Mouse (Mus musculus): ENCODE measurements at regions not wholly inside any gene's neighbourhood (a gene's known extent, or its start where the extent isn't known, plus 50 kb on each side); places are given as distances from the start of the nearest gene placed in this dataset.

DNA sequence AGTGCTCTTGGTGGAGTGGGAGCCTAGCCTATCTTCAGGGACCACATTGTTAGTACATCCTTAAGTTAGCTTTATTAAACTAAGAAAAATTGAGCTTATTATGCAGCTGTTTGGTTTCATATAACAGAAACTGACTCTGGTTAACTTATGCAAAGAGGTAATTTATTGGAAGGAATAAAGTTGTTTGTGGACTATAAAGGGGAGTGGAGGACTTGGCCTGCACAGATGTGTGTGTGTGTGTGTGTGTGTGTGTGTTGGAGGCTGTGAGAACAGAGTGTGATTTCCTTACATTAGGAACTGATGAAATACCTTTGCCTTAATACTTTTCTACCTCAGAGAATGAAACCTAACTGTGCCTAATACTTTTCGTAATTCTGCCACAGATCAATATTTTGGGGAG lies 1400.7 kb downstream of the Slc22a22 start:
- Histone ChIP-seq H3K4me2 (ENCODE audit: insufficient read depth, low read depth, poor library complexity, severe bottlenecking) (no peak overlapping the region), H3K36me3 (replicated peaks in 1 of 2; ENCODE audit: control insufficient read depth in 1 of 2, insufficient read depth in 1 of 2, low read length in 1 of 2) (no peaks in the 10 kb centered on the region), H3K9ac (ENCODE audit: insufficient read depth, low read depth) (no peak overlapping the region), H3K4me1 (ENCODE audit: control insufficient read depth in 1 of 2, insufficient read depth in 2 of 2) (no peaks in the 10 kb centered on the region), H3K9me3 (replicated peaks; ENCODE audit: low read length) (no peaks in the 10 kb centered on the region), H3K27ac (ENCODE audit: insufficient read depth, low read depth) (no peak overlapping the region), H3K79me2 (replicated peaks; ENCODE audit: control insufficient read depth, extremely low read depth, insufficient read depth, poor library complexity, severe bottlenecking) (no peaks in the 10 kb centered on the region), H3K4me3 (replicated peaks in 1 of 3; ENCODE audit: low read depth in 2 of 3, low read length in 2 of 3, poor library complexity in 1 of 3) (no peak overlapping the region), H3K27me3 (replicated peaks) (no peaks in the 10 kb centered on the region)
- DNase-seq (ENCODE audit: extremely low read depth) = no peak
- TF ChIP-seq ETS1 (conservative IDR thresholded peaks at IDR 0.05; ENCODE audit: low read depth, low read length) (no peak), JUND (conservative IDR thresholded peaks at IDR 0.05; ENCODE audit: low read depth, low read length) (no peak), POLR2A (IDR thresholded peaks at IDR 0.05; ENCODE audit: low read depth, low read length) (no peak), USF1 (IDR thresholded peaks at IDR 0.05; ENCODE audit: low read depth, low read length) (no peak), CTCF (conservative IDR thresholded peaks at IDR 0.05 in 1 of 2, IDR thresholded peaks at IDR 0.05 in 1 of 2; ENCODE audit: low read depth in 2 of 2, low read length in 2 of 2) (no peak), RCOR1 (conservative IDR thresholded peaks at IDR 0.05; ENCODE audit: low read depth, low read length) (no peak), ZMIZ1 (IDR thresholded peaks at IDR 0.05; ENCODE audit: low read depth, low read length) (no peak), E2F4 (IDR thresholded peaks at IDR 0.05; ENCODE audit: insufficient replicate concordance, low read depth, low read length) (no peak), POLR2AphosphoS2 (IDR thresholded peaks at IDR 0.05; ENCODE audit: low read depth, low read length) (no peak), GABPA (IDR thresholded peaks at IDR 0.05; ENCODE audit: insufficient replicate concordance, low read depth, low read length) (no peak)
- in situ Hi-C loops (cut with MboI; ENCODE audit: low pct_ligation_motif_present, low pct_unique_long_range_greater_than_20kb, low sequenced_read_pairs) = no loop called here
- dilution Hi-C loops (cut with MboI; ENCODE audit: extremely low pct_ligation_motif_present, extremely low pct_unique_long_range_greater_than_20kb, low sequenced_read_pairs) = no loop called here

- no peaks in the 10 kb centered on the region for H3K4me1 ChIP-seq (ENCODE audit: control insufficient read depth in 1 of 2, insufficient read depth in 2 of 2)
- H3K27ac ChIP-seq (ENCODE audit: insufficient read depth, low read depth) = no peak overlapping the region
- dilution Hi-C loops (cut with MboI; ENCODE audit: extremely low pct_ligation_motif_present, extremely low pct_unique_long_range_greater_than_20kb, low sequenced_read_pairs) (no loop called here), in situ Hi-C loops (cut with MboI; ENCODE audit: low pct_ligation_motif_present, low pct_unique_long_range_greater_than_20kb, low sequenced_read_pairs) (loop anchor here (25.0 kb wide), 4 partner anchors 268 to 1443 kb away; no protein-coding TSS in a partner anchor)
- no peak overlapping the region for H3K9ac ChIP-seq (ENCODE audit: insufficient read depth, low read depth)
- H3K36me3 ChIP-seq (replicated peaks in 1 of 2; ENCODE audit: control insufficient read depth in 1 of 2, insufficient read depth in 1 of 2, low read length in 1 of 2) = no peaks in the 10 kb centered on the region
- H3K4me3 ChIP-seq (replicated peaks in 1 of 3; ENCODE audit: low read depth in 2 of 3, low read length in 2 of 3, poor library complexity in 1 of 3) = no peak overlapping the region
- TF ChIP-seq ETS1 (conservative IDR thresholded peaks at IDR 0.05; ENCODE audit: low read depth, low read length) (no peak), KAT2A (IDR thresholded peaks at IDR 0.05; ENCODE audit: insufficient replicate concordance, low read length) (no peak), BHLHE40 (IDR thresholded peaks at IDR 0.05; ENCODE audit: low read depth, low read length) (no peak), ZC3H11A (IDR thresholded peaks at IDR 0.05; ENCODE audit: low read depth, low read length) (no peak), MXI1 (IDR thresholded peaks at IDR 0.05; ENCODE audit: low read depth, low read length) (no peak), USF1 (IDR thresholded peaks at IDR 0.05; ENCODE audit: low read depth, low read length) (no peak), ZNF384 (IDR thresholded peaks at IDR 0.05; ENCODE audit: low read depth, low read length) (no peak), CTCF (conservative IDR thresholded peaks at IDR 0.05 in 1 of 2, IDR thresholded peaks at IDR 0.05 in 1 of 2; ENCODE audit: low read depth in 2 of 2, low read length in 2 of 2) (no peak), SMC3 (IDR thresholded peaks at IDR 0.05; ENCODE audit: low read depth, low read length) (no peak), GABPA (IDR thresholded peaks at IDR 0.05; ENCODE audit: insufficient replicate concordance, low read depth, low read length) (no peak), UBTF (IDR thresholded peaks at IDR 0.05; ENCODE audit: low read depth, low read length) (no peak), POLR2A (IDR thresholded peaks at IDR 0.05; ENCODE audit: low read depth, low read length) (no peak), RCOR1 (conservative IDR thresholded peaks at IDR 0.05; ENCODE audit: low read depth, low read length) (no peak), MEF2A (IDR thresholded peaks at IDR 0.05; ENCODE audit: borderline replicate concordance, low read depth, low read length) (no peak), PAX5 (IDR thresholded peaks at IDR 0.05; ENCODE audit: low read length) (no peak), ZMIZ1 (IDR thresholded peaks at IDR 0.05; ENCODE audit: low read depth, low read length) (no peak), JUN (IDR thresholded peaks at IDR 0.05; ENCODE audit: insufficient read depth, low read depth, low read length) (no peak), EP300 (IDR thresholded peaks at IDR 0.05; ENCODE audit: low read length) (no peak), TCF12 (IDR thresholded peaks at IDR 0.05; ENCODE audit: low read depth, low read length) (no peak)
- no peaks in the 10 kb centered on the region for H3K9me3 ChIP-seq (replicated peaks; ENCODE audit: low read length)
- H3K4me2 ChIP-seq (ENCODE audit: insufficient read depth, low read depth, poor library complexity, severe bottlenecking) = no peak overlapping the region
- no peaks in the 10 kb centered on the region for H3K79me2 ChIP-seq (replicated peaks; ENCODE audit: control insufficient read depth, extremely low read depth, insufficient read depth, poor library complexity, severe bottlenecking)
- no peaks in the 10 kb centered on the region for H3K27me3 ChIP-seq (replicated peaks)
- no peak for DNase-seq (ENCODE audit: extremely low read depth)
These were observed 1407.9 kb downstream of the Slc22a22 start for GRCm38 (mm10) chr15:56069511-56069910.

All from CH12.LX (cell line).